Mouse (Mus musculus) embryonic facial prominence, embryonic 14.5 days (tissue): ENCODE data around the gene Lamc3. TPM values are rescaled to one million over a fixed set of nuclear protein-coding genes. Genes with fewer than 3 reads are reported as not detected.

ENCODE experiments used
- ATAC-seq: fragments of 200-750 bp; cut with Nextera tagmentation; 2 replicates; pipeline ENCODE4 v1.8.0; 2017; ENCODE audit warnings: low read depth, moderate number of reproducible peaks, moderate TSS enrichment
- DNase-seq: peaks from one replicate; pipeline ENCODE4 v3.0.0-alpha.2; 2015; ENCODE audit warnings: low spot score
- H3K27ac ChIP-seq: fragments of 300-500 bp; sonication (generic); replicated peaks from 2 replicates; pipeline ENCODE4 v1.5.1; 2014; ENCODE audit warnings: low read depth, mild to moderate bottlenecking, low read length, moderate library complexity
- H3K27me3 ChIP-seq: fragments of 300-500 bp; sonication (generic); replicated peaks from 2 replicates; pipeline ENCODE4 v1.6.1; 2014; ENCODE audit warnings: low read length; ENCODE audit not compliant: control insufficient read depth, insufficient read depth
- H3K36me3 ChIP-seq: fragments of 300-500 bp; sonication (generic); 2 replicates; pipeline ENCODE4 v1.6.1; 2014; ENCODE audit warnings: low read length, mixed read lengths; ENCODE audit not compliant: control insufficient read depth, insufficient read depth
- H3K4me1 ChIP-seq: fragments of 300-500 bp; sonication (generic); 2 replicates; pipeline ENCODE4 v1.6.1; 2014; ENCODE audit warnings: antibody characterized with exemption, low read length; ENCODE audit not compliant: control insufficient read depth, insufficient read depth
- H3K4me2 ChIP-seq: fragments of 300-500 bp; sonication (generic); 2 replicates; pipeline ENCODE4 v1.6.1; 2014; ENCODE audit warnings: low read depth, mild to moderate bottlenecking, low read length, moderate library complexity, mixed read lengths
- H3K4me3 ChIP-seq: fragments of 300-500 bp; sonication (generic); 2 replicates; pipeline ENCODE4 v1.5.1; 2014; ENCODE audit warnings: low read depth, mild to moderate bottlenecking, low read length
- H3K9ac ChIP-seq: fragments of 300-500 bp; sonication (generic); 2 replicates; pipeline ENCODE4 v1.6.1; 2014; ENCODE audit warnings: low read depth, mild to moderate bottlenecking, low read length, moderate library complexity, mixed read lengths
- H3K9me3 ChIP-seq: fragments of 300-500 bp; sonication (generic); 2 replicates; pipeline ENCODE4 v1.6.1; 2016; ENCODE audit warnings: low read length; ENCODE audit not compliant: control insufficient read depth
- WGBS: fragments of 180-500 bp; shearing (Covaris S2); extraction: QIAGEN DNeasy Blood & Tissue Kit; methylation state at CpG from one replicate; pipeline ENCODE4 v1.1.7; 2014; 5-methylcytosine and 5-hydroxymethylcytosine counted together
- polyA plus RNA-seq: library from polyadenylated mRNA; unstranded; fragments of >200 nt; fragmentation: Nextera tagmentation; extraction: Ambion mirVana; gene quantifications from 2 replicates; pipeline ENCODE4 v1.2.1, GENCODE M21; 2014

The Lamc3 gene
- polyA plus RNA-seq, 1 experiment from 2014 or later, result 2.2 TPM

DNA sequence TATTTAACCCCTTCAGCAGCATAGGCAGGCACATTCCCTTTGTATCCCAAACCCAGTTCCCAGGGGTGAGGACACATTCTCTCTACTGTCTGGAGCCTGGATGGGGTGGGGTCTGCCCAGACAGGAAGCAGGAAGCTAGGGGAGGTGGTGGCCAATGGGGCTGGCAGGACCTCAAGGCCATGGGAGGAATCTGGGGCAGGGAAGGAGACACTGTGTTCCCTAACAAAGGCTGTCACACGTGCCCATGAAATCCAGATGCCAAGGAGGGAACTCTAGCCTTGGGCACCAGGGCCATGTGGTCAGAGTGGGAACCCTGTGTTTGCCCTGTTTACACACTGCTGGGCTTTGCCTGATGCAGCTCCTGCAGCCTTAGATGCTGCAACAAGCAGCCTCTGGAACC lies 1.8 kb downstream of the Lamc3 start:
- Histone ChIP-seq H3K4me2 (no peak overlapping the region), H3K9me3 (no peaks in the 10 kb centered on the region), H3K4me3 (no peak overlapping the region), H3K27me3 (peaks cover 31% of the 10 kb centered on the region), H3K4me1 (peaks cover 5% of the 10 kb centered on the region), H3K36me3 (no peaks in the 10 kb centered on the region), H3K9ac (0 out of 2 replicates have a peak overlapping the region, but pooled peaks have one; percentile 25), H3K27ac (no peak overlapping the region)
- DNase-seq (no peak), ATAC-seq (no peak)
- 63% methylated on average over 1 of the region's 1 CpGs for WGBS

DNA sequence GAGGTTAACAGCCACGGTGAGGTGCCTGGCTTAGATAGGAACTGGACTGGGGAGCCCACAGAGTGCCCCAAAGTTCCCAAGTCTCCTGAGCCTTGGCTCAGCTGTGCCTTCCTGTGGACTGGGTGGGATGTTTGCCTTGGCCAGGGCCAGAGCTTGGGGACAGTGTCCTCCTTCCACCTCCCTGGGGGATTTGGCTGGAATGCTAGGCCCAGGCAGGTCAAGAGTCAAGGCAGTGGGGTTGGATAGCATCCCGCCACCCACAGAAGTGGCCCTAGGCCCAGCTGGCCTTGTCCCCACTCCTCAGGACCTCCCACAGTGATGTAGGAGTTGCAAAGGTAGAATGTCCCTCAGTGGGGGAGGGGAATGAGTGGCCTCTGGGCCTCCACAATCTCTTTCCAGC lies 4.1 kb downstream of the Lamc3 start:
- no peak overlapping the region for H3K27ac ChIP-seq
- H3K4me1 ChIP-seq, result peaks cover 11% of the 10 kb centered on the region
- no peaks in the 10 kb centered on the region for H3K9me3 ChIP-seq
- DNase-seq, result no peak
- peaks cover 24% of the 10 kb centered on the region for H3K27me3 ChIP-seq
- H3K9ac ChIP-seq, result no peak overlapping the region
- H3K4me3 ChIP-seq, result no peak overlapping the region
- H3K36me3 ChIP-seq, result no peaks in the 10 kb centered on the region
- ATAC-seq, result no peak
- H3K4me2 ChIP-seq, result no peak overlapping the region
- 82% methylated on average over 2 of the region's 2 CpGs for WGBS

DNA sequence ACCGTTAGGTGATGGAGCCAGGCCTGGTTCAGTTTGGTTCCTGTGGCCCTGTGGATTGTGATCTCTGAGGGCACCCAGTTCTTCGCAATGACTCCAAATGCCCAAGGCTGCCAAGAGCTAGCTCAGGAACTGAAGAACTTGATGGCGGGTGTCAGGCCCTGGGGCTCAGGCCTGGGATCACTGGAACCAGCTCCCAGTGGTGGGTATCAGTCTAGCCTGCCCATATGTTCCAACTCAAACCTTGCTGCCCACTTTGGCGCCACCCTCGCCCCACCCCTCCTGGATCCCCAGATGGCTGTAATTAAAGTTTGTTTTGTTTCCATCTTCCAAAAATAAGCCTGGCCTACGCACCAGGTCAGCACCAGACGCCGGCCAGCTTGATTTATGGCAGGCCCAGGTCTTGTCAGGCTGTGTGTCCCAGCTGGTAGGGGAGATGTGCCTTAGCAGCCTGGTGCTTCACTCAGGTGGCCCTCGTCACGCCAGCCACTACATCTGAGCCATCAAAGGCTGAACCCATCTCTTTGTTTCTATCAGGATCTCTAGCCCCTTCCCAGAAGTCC lies 6.1 kb downstream of the Lamc3 start:
- ATAC-seq (no peak), DNase-seq (no peak)
- H3K4me2 ChIP-seq, result no peak overlapping the region
- H3K9me3 ChIP-seq, result no peaks in the 10 kb centered on the region
- H3K27ac ChIP-seq, result peak overlapping the region; percentile 75
- H3K4me3 ChIP-seq, result no peak overlapping the region
- peaks cover 11% of the 10 kb centered on the region for H3K4me1 ChIP-seq
- peaks cover 5% of the 10 kb centered on the region for H3K27me3 ChIP-seq
- no peak overlapping the region for H3K9ac ChIP-seq
- H3K36me3 ChIP-seq, result no peaks in the 10 kb centered on the region
- 51% methylated on average over 10 of the region's 10 CpGs for WGBS

DNA sequence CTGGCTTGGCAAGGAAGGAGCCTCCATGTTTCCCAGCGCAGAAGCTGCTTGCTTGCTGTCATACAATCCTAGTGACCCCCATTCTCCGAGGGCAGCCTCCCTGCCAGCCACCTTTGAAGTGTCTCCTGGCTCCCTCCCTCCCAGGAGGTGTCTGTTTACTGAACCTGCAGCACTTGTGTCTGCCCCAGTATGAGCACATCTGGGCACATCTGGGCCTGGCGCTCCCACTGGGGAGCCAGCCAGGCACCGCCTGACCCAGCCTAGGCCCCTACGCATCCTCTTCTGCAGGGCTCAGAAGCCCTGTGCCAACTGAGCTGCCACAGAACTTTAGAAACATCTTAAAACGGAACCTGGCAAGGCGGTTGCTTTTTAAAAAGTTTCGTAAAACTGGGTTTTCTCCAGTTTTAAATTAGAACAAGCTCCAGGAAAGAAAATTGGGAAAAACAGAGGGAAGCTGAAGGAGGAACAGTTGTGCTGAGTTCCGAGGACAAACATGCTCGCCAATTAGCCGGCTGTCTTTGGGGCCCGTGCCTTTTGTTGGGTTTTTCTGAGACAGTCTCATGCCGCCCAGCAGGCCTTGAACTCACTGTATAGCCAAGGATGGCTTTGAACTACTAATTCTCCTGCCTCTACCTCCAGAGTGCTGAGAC lies 7.3 kb downstream of the Lamc3 start:
- no peak overlapping the region for H3K4me3 ChIP-seq
- ATAC-seq, result no peak
- H3K4me1 ChIP-seq, result peaks cover 11% of the 10 kb centered on the region
- 0 out of 2 replicates have a peak overlapping the region, but pooled peaks have one; percentile 25 for H3K9ac ChIP-seq
- 31% methylated on average over 13 of the region's 13 CpGs for WGBS
- peak overlapping the region; percentile 75 for H3K27ac ChIP-seq
- H3K36me3 ChIP-seq, result no peaks in the 10 kb centered on the region
- H3K4me2 ChIP-seq, result no peak overlapping the region
- no peaks in the 10 kb centered on the region for H3K9me3 ChIP-seq
- peak; percentile 56 for DNase-seq
- H3K27me3 ChIP-seq, result no peaks in the 10 kb centered on the region; the same call in 1 of the 2 replicates

DNA sequence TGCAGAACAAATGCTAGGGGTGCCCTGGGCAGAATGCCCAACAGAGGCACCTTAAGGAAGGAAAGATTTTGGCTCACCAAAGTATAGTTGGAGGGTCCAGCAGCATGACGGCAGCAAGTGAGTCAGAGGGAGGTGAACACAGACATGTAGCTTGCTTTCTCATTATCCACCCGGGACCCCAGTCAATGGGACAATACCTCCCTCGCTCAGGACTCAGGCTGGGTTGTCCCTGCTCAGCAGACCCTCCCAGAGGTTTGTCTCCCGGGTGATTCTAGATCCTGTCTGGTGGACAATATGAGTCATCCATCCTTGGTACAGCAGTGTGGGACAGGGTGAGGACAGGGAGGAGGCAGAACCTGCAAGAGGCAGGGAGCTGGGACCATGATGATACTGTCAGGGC lies 13.8 kb downstream of the Lamc3 start:
- no peak overlapping the region for H3K9ac ChIP-seq
- no peak overlapping the region for H3K4me3 ChIP-seq
- no peak overlapping the region for H3K27ac ChIP-seq
- DNase-seq (no peak), ATAC-seq (no peak)
- WGBS, result 73% methylated on average over 4 of the region's 4 CpGs
- peaks cover 15% of the 10 kb centered on the region for H3K4me1 ChIP-seq
- H3K27me3 ChIP-seq, result no peaks in the 10 kb centered on the region
- no peaks in the 10 kb centered on the region for H3K36me3 ChIP-seq
- H3K4me2 ChIP-seq, result no peak overlapping the region
- no peaks in the 10 kb centered on the region for H3K9me3 ChIP-seq

DNA sequence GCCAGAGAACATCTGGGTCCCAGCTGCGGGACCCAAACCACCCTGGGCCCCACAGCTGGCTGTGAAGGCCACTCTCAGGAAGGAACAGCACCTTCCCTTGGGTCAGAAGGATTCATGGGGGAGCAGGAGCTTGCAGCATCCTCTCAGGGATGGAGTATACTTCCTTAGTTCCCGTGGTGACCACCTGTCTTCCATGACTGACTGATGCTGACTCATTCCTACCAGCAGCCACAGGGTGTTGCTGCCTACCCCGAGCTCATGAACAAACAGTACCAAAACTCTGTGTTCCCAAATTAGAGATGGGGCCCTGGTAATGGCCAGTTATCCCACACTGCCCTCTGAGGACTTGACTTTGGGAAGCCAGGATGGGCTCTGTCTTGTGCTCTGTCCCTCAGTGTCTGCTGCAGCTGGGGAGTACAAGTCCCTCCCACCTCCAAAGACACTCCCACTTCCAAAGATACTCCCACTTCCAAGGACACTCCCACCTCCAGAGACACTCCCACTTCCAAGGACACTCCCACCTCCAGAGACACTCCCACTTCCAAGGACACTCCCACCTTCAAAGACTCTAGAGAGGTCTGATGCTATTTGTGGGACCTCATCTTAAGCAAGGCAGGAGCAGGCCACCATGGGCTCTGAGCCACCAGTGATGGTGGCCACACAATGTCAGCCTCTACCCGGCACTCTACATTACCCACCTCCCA lies 14.7 kb downstream of the Lamc3 start:
- 53% methylated on average over 4 of the region's 4 CpGs for WGBS
- Histone ChIP-seq H3K4me3 (no peak overlapping the region), H3K4me2 (no peak overlapping the region), H3K4me1 (peaks cover 15% of the 10 kb centered on the region), H3K27ac (no peak overlapping the region), H3K9me3 (no peaks in the 10 kb centered on the region), H3K27me3 (no peaks in the 10 kb centered on the region), H3K36me3 (no peaks in the 10 kb centered on the region), H3K9ac (no peak overlapping the region)
- no peak for DNase-seq
- no peak for ATAC-seq

DNA sequence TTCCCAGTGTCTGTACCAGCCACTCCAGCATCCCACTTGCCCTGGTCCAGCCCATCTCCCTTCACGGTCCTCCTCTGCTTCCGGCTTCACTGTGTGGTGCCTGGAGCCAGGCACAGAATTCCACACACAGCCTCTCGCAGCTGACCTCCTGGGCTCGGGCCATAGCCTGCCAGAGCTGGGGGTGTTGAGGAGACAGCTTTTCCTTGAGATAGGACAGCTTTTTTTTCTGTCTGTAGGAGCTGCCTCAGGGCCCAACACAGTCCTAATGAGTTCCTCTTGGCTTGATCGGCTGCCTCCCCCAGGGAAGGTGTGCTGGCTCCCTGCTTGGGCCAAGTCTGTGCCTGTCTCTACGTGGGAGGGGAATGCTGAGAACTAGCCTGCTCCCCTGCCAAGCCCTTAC lies 17.0 kb downstream of the Lamc3 start:
- no peak for DNase-seq

DNA sequence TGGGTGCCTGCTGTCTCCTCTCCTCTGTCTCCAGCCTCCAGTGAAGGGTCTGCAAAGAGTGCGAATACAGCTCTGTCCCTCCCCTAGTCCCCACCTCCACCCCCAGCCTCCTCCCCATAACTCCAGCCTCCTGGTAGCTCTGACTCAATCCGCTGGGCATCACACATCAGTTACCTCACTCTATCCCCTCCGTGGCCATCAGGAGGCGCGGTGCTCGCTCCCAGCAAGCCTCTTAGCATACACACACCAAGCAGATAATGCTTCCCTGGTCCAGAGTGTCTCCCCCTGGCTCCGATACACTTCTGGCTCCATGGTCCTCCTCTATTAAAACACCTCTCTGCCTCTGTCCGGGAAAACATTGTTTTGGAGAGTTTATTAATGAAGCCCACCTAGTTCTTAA lies 17.5 kb downstream of the Lamc3 start:
- Histone ChIP-seq H3K4me1 (peaks cover 15% of the 10 kb centered on the region), H3K4me3 (no peak overlapping the region), H3K9ac (no peak overlapping the region), H3K27ac (no peak overlapping the region), H3K36me3 (no peaks in the 10 kb centered on the region), H3K27me3 (no peaks in the 10 kb centered on the region), H3K9me3 (no peaks in the 10 kb centered on the region), H3K4me2 (no peak overlapping the region)
- 16% methylated on average over 8 of the region's 8 CpGs for WGBS
- ATAC-seq (peak; percentile 35; the same call in 1 of the 2 replicates), DNase-seq (no peak)

More for the DNA sequence above, 17.0 kb downstream of the Lamc3 start:
- peaks cover 15% of the 10 kb centered on the region for H3K4me1 ChIP-seq
- peak overlapping the region; percentile 2; the same call in 1 of the 2 replicates for H3K27ac ChIP-seq
- H3K4me2 ChIP-seq, result no peak overlapping the region
- no peak overlapping the region for H3K4me3 ChIP-seq
- H3K27me3 ChIP-seq, result no peaks in the 10 kb centered on the region
- H3K9me3 ChIP-seq, result no peaks in the 10 kb centered on the region
- 6% methylated on average over 6 of the region's 6 CpGs for WGBS
- 0 out of 2 replicates have a peak, but pooled peaks have one; percentile 17 for ATAC-seq
- H3K36me3 ChIP-seq, result no peaks in the 10 kb centered on the region
- no peak overlapping the region for H3K9ac ChIP-seq
